Mouse (Mus musculus) cerebellum, postnatal 25 days (tissue): ENCODE data around the gene Ttll5.

ENCODE experiments used
- DNase-seq, 2 experiments: peaks; one replicate each; pipeline ENCODE4 v3.0.0; 2021; ENCODE audit warnings: mixed read lengths in 2 of 2

The Ttll5 gene

DNA sequence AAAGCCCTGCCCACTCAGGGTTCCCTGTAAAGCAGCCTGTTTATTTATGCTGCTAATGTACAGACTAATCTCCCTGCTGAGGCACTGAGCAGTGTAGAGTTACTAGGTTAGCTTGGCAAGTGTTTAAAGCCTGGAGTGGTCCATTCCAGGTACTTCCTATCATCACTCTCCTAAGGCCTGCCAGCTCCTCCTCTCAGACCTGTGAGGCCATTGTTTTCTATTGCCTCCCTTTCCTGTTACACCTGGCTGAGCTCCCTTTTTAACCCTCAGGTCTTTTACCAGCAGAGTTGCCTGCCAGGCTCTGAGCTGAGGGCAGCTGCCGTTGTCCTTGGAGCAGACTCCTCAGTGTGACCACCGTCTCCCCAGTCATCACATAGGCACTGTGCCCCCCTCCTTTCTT is 146.3 kb downstream of the Ttll5 start:
- peak; percentile 49 to 68 for DNase-seq

DNA sequence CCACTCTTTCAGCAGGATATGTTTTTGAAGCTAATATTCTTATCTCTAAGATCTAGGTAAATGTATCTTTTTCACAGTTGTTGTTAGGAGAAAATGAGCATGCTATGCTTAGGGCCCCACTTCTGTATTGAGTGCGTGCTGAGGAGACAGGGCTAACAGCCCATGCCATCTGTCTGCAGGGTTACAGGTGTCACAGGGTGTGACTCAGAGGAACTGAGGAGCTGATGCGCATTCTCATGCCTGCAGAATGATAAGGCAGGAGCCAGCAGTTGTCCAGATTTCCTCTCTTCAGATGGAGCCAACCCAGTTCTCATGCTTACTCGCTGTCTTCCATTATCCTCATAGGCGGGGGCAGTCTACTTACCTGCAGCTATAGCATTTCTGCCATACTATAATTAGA is 147.2 kb downstream of the Ttll5 start:
- DNase-seq: peak; percentile 38 to 58

- DNase-seq: no peak
Observed at GRCm38 (mm10) chr12:85973526-85973925, 149.1 kb downstream of the Ttll5 start.

- DNase-seq: peak in 1 of 2 experiments; percentile 20
Observed at GRCm38 (mm10) chr12:85974030-85974429, 149.6 kb downstream of the Ttll5 start.

DNA sequence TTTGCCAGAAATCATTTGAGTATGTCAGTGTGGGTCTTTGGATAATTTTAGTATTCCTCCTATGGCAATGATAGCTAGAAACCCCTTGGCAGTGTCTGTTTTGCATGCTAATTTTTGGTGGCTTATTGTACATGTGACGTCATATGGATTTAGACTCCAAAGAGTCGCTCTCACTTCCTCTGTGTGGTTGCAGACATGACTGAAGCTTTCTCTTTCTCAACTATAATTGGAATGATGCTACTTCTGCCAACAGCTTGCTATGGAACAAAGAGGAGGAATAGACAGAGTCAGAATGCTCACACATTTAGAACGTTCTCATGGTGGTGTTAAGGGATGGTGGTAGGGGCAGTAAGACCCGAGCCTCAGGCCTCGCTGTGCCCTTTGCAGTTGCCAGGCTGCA is 155.5 kb downstream of the Ttll5 start:
- DNase-seq: no peak

DNA sequence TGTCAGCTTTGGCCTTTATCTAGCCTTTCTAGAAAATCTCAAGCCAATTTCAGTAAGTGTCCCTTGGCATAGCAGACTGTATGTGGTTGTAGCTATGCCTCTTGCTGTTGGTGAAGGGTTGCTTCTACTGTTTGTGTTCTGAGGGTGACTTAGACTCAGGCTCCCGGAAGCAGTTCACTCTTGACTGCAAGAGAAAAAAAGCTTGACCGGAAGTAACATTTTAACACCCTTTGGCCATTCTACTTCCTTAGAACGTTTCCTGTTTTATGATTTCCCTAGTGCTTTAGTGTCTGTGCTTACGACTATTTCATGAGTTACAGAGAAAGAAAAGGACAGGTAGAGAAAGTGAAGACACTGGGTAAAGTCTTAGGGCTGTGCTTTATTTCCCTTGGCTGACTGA is 161.1 kb downstream of the Ttll5 start:
- DNase-seq: no peak

- DNase-seq: no peak
Observed at GRCm38 (mm10) chr12:85986024-85986423, 161.6 kb downstream of the Ttll5 start.

GRCm38 (mm10) chr12:85986540-85987443 is 162.3 kb downstream of the Ttll5 start:
- DNase-seq: no peak

DNA sequence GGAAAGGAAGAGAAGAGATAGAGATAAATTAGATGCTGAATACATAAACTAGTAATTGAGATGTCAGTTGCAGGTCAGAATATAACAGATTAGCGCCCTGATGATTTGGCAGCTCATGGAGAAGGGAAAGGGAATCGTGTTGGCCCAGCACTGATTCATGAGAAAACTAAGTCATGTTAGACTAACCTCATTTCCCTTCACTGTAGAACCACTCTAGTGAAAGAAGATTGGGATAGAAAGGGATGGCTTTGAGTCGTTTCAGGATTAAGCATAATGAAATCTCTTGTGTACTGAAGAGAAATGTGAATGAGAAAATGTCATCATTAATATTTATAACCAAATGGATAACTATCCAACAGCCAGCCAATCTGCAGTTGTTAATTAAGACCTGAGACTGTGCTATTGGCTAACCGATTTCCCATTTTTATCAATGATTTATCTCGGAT is 163.0 kb downstream of the Ttll5 start:
- DNase-seq: no peak

DNA sequence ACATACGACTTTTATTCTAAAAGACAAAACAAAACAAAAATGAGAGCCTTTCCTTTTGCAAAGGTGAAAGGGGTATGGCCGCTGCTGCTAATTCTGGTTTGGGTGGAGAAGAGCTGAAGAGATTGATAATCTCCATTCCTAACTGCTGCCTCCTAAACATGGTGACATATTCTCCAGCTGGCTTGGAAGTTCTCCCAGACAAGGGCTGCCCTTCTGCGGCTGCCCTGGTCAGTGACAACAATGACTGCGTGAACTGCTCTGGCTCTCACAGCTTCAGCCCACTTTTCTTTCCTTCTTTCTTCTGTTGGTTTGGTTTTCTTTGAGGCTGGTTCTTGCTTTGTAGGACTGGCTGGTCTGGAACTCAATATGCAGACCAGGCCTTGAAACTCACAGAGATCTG is 163.7 kb downstream of the Ttll5 start:
- no peak for DNase-seq

DNA sequence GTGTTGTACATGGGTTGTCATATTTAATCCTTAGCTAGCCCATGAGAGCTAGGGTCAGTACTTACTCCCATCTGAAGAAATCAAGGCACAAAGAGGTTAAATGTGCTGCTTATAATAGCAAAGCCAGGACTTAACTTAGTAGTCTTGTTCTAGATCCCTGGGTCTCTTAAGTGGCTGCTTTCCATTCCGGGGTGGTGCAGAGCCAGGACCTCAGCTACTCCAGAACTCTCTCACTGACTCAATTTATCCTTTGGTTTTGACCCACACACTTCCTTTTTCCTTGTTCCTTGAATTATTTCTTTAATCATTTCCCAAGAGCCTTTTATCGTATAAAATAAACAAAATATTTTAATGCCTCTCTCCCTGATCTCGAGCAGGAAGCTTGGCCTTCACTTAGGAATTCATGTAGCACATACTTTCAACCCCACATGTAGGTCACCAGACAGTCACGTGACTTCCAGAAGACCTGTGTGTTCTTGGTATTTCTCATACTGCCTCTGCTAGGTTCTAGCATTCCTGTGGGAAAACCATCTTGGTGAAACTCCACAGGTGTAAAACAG is 164.4 kb downstream of the Ttll5 start:
- no peak for DNase-seq

- no peak for DNase-seq
Observed at GRCm38 (mm10) chr12:85992013-85992837, 167.8 kb downstream of the Ttll5 start.

DNA sequence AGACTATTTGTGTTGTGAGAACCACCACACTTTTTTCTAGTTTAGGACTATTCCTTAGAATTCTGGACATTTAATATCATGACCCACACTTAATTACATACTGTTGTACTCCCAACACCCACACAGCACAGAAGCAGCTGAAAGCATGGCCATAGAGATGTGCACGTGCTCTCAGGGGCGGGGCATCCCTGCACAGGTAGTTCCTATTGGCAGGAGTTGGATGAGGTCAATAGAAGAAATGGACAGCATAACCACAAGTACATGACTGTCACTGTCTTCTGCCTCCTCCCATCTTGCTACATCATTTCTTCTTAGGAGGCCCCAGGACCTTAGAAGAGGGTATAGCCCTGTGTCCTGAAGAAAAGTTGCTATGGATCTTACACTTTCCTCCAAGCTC is 168.4 kb downstream of the Ttll5 start:
- no peak for DNase-seq

DNA sequence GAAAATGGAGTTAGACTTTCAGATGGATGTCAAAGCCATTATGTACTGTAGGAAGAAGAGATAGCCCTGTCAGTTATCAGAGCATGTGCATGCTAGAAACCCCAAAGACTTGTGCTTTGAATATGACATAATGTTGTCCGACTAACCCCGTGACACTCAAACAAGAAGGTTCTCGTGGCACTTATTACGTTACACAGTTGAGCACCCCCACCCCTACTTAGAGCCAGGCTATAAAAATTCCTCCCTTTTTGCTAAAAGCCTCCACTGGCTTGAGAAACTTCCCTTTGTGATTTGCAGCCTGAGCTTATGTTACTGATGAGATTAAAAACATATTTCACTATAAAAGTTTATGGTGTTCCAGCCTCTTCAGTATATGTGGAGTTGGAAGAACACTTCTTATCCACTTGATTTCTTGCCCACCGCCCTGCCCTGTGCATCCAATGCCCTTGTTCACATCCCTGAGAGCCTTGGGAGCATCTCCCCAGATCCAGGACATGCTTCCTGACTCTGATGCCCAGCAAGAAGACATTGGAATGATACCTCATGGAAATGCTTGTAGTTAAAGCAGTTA is 169.4 kb downstream of the Ttll5 start:
- DNase-seq: no peak

DNA sequence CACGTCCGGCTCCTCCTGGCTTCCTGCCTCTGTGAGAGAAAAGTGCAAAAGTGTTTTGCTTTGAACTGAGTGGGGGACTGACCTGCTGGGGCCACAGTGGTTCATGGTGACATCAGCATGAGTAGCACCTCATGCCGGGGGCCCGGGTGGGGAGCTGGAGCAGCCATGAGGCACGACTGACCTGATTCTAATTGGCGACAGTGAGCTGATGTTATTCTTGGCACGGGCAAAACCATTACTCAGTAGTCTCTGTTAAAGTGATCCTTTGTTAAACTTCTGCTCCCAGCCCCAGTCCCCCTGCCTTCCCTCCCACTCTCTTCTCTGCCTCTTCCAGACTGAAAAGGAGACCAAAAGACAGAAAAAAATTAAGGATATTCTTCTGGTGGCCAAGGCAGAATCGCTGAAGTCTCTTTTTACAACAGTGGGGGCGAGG is 176.2 kb downstream of the Ttll5 start:
- no peak for DNase-seq

- DNase-seq: no peak
Observed at GRCm38 (mm10) chr12:86001120-86001655, 176.7 kb downstream of the Ttll5 start.

- DNase-seq: no peak
Observed at GRCm38 (mm10) chr12:86004627-86005026, 180.2 kb downstream of the Ttll5 start.

GRCm38 (mm10) chr12:86007377-86007776 is 182.9 kb downstream of the Ttll5 start:
- no peak for DNase-seq

DNA sequence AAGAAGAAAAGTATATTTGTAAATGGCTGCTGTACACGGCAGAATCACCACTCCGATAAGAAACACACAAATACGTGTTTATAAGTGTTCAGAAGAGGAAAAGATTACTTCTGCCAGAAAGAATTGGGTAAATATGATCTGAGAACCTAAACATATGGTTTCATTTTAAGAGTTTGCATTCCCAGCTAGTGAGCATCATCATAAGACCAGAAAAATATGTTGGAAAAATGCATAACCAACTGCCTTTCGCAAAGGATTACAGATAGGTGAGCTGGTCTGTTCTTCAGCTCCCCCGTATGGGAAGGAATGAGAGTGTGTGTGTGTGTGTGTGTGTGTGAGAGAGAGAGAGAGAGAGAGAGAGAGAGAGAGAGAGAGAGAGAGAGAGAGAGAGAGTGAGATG is 186.2 kb downstream of the Ttll5 start:
- no peak for DNase-seq

- DNase-seq: no peak
Observed at GRCm38 (mm10) chr12:86012195-86012594, 187.7 kb downstream of the Ttll5 start.

GRCm38 (mm10) chr12:86014174-86014573 is 189.7 kb downstream of the Ttll5 start:
- no peak for DNase-seq

GRCm38 (mm10) chr12:86014621-86015020 is 190.2 kb downstream of the Ttll5 start:
- no peak for DNase-seq

GRCm38 (mm10) chr12:86015114-86015513 is 190.7 kb downstream of the Ttll5 start:
- no peak for DNase-seq
